Mouse (Mus musculus) testis, adult 2 months (tissue): ENCODE data around the gene Commd8.

Experiments
- CTCF ChIP-seq: fragments of 200-500 bp; IDR thresholded peaks from 2 replicates; pipeline ENCODE4 v1.5.1; 2012; ENCODE audit warnings: low read depth, mild to moderate bottlenecking, inconsistent platforms, low read length, moderate library complexity; ENCODE audit not compliant: control insufficient read depth, insufficient read depth, insufficient replicate concordance
- POLR2A ChIP-seq: fragments of 200-500 bp; IDR thresholded peaks from 2 replicates; pipeline ENCODE4 v1.6.1; 2012; ENCODE audit warnings: low read depth, mild to moderate bottlenecking, inconsistent platforms, low read length, moderate library complexity; ENCODE audit not compliant: control insufficient read depth

GRCm38 (mm10) chr5:72148679-72149078 is 19.3 kb downstream of the Commd8 start:
- TF ChIP-seq POLR2A (no peak), CTCF (no peak)
